Mouse (Mus musculus) hindbrain, embryonic 14.5 days (tissue): Measurements from ENCODE around the gene Abhd17a. TPM values are rescaled to one million over a fixed set of nuclear protein-coding genes. Genes with fewer than 3 reads are reported as not detected.

Source experiments
- ATAC-seq: fragments of 200-750 bp; cut with Nextera tagmentation; 2 replicates; pipeline ENCODE4 v1.8.0; 2017; ENCODE audit warnings: moderate number of reproducible peaks, mild to moderate bottlenecking, moderate TSS enrichment, moderate library complexity; ENCODE audit not compliant: low FRiP score
- DNase-seq: peaks from one replicate; pipeline ENCODE4 v3.0.0-alpha.2; 2015; ENCODE audit warnings: low spot score
- H3K27ac ChIP-seq: fragments of 300-500 bp; sonication (generic); 2 replicates; pipeline ENCODE4 v1.5.1; 2014; ENCODE audit warnings: mild to moderate bottlenecking, moderate library complexity
- H3K27me3 ChIP-seq: fragments of 300-500 bp; sonication (generic); 2 replicates; pipeline ENCODE4 v1.6.1; 2014; ENCODE audit warnings: mild to moderate bottlenecking, low read length, mixed read lengths; ENCODE audit not compliant: control insufficient read depth, insufficient read depth
- H3K36me3 ChIP-seq: fragments of 300-500 bp; sonication (generic); replicated peaks from 2 replicates; pipeline ENCODE4 v1.6.1; 2014; ENCODE audit not compliant: control insufficient read depth, insufficient read depth
- H3K4me1 ChIP-seq: fragments of 300-500 bp; sonication (generic); replicated peaks from 2 replicates; pipeline ENCODE4 v1.6.1; 2014; ENCODE audit warnings: antibody characterized with exemption, low read length, mixed read lengths; ENCODE audit not compliant: control insufficient read depth, insufficient read depth
- H3K4me2 ChIP-seq: fragments of 300-500 bp; sonication (generic); replicated peaks from 2 replicates; pipeline ENCODE4 v1.6.1; 2014; ENCODE audit warnings: mild to moderate bottlenecking, moderate library complexity
- H3K4me3 ChIP-seq: fragments of 300-500 bp; sonication (generic); replicated peaks from 2 replicates; pipeline ENCODE4 v1.5.1; 2014; ENCODE audit warnings: mild to moderate bottlenecking, low read length
- H3K9ac ChIP-seq: fragments of 300-500 bp; sonication (generic); 2 replicates; pipeline ENCODE4 v1.6.1; 2014
- H3K9me3 ChIP-seq: fragments of 300-500 bp; sonication (generic); 2 replicates; pipeline ENCODE4 v1.6.1; 2016; ENCODE audit warnings: low read length; ENCODE audit not compliant: control insufficient read depth
- WGBS: fragments of 180-500 bp; shearing (Covaris S2); extraction: QIAGEN DNeasy Blood & Tissue Kit; methylation state at CpG from one replicate; pipeline ENCODE4 v1.1.7; 2014; 5-methylcytosine and 5-hydroxymethylcytosine counted together
- polyA plus RNA-seq: library from polyadenylated mRNA; unstranded; fragments of >200 nt; fragmentation: Nextera tagmentation; extraction: Ambion mirVana; gene quantifications from 2 replicates; pipeline ENCODE4 v1.2.1, GENCODE M21; 2014

Gene Abhd17a
- polyA plus RNA-seq, 1 experiment from 2014 or later = 157 TPM

- peaks cover 30% of the 10 kb centered on the region for H3K4me1 ChIP-seq
- DNase-seq = peak; percentile 36
- peak overlapping the region; percentile 89 for H3K9ac ChIP-seq
- 2% methylated on average over 9 of the region's 9 CpGs for WGBS
- H3K27ac ChIP-seq = peak overlapping the region; percentile 94
- no peaks in the 10 kb centered on the region for H3K36me3 ChIP-seq
- peak overlapping the region; percentile 77 for H3K4me2 ChIP-seq
- peak overlapping the region; percentile 87 for H3K4me3 ChIP-seq
- H3K9me3 ChIP-seq = no peaks in the 10 kb centered on the region
- no peaks in the 10 kb centered on the region for H3K27me3 ChIP-seq
- no peak for ATAC-seq
Measured at GRCm38 (mm10) chr10:80621690-80621939, 31.5 kb upstream of the Abhd17a start.

GRCm38 (mm10) chr10:80620796-80621689, 30.9 kb upstream of the Abhd17a start:
- H3K27me3 ChIP-seq = no peaks in the 10 kb centered on the region
- peak overlapping the region; percentile 89 for H3K9ac ChIP-seq
- H3K27ac ChIP-seq = peak overlapping the region; percentile 94
- no peak for DNase-seq
- no peak for ATAC-seq
- peaks cover 30% of the 10 kb centered on the region for H3K4me1 ChIP-seq
- H3K4me3 ChIP-seq = peak overlapping the region; percentile 87
- no peaks in the 10 kb centered on the region for H3K9me3 ChIP-seq
- H3K4me2 ChIP-seq = peak overlapping the region; percentile 77
- WGBS = 54% methylated on average over 16 of the region's 16 CpGs
- no peaks in the 10 kb centered on the region; the same call in 1 of the 2 replicates for H3K36me3 ChIP-seq

- WGBS = 88% methylated on average over 9 of the region's 9 CpGs
- no peaks in the 10 kb centered on the region for H3K27me3 ChIP-seq
- H3K27ac ChIP-seq = no peak overlapping the region
- H3K4me1 ChIP-seq = peaks cover 30% of the 10 kb centered on the region
- no peak overlapping the region for H3K9ac ChIP-seq
- no peaks in the 10 kb centered on the region for H3K9me3 ChIP-seq
- H3K4me2 ChIP-seq = no peak overlapping the region
- no peak overlapping the region for H3K4me3 ChIP-seq
- peaks cover 5% of the 10 kb centered on the region for H3K36me3 ChIP-seq
- ATAC-seq (no peak), DNase-seq (no peak)
Measured at GRCm38 (mm10) chr10:80620365-80620764, 30.2 kb upstream of the Abhd17a start.

- Histone ChIP-seq H3K36me3 (peaks cover 12% of the 10 kb centered on the region), H3K27me3 (no peaks in the 10 kb centered on the region), H3K4me3 (no peak overlapping the region), H3K4me1 (peaks cover 24% of the 10 kb centered on the region), H3K27ac (no peak overlapping the region), H3K4me2 (no peak overlapping the region), H3K9ac (no peak overlapping the region), H3K9me3 (no peaks in the 10 kb centered on the region)
- DNase-seq (no peak), ATAC-seq (no peak)
- 36% methylated on average over 8 of the region's 8 CpGs for WGBS
Measured at GRCm38 (mm10) chr10:80619465-80620244, 29.5 kb upstream of the Abhd17a start.

GRCm38 (mm10) chr10:80618181-80618580, 28.0 kb upstream of the Abhd17a start:
- ATAC-seq (no peak), DNase-seq (no peak)
- Histone ChIP-seq H3K4me2 (no peak overlapping the region), H3K4me1 (peaks cover 9% of the 10 kb centered on the region), H3K27ac (no peak overlapping the region), H3K9me3 (no peaks in the 10 kb centered on the region), H3K36me3 (peaks cover 26% of the 10 kb centered on the region), H3K4me3 (no peak overlapping the region), H3K9ac (no peak overlapping the region), H3K27me3 (no peaks in the 10 kb centered on the region)
- 87% methylated on average over 9 of the region's 9 CpGs for WGBS

GRCm38 (mm10) chr10:80614351-80614750, 24.2 kb upstream of the Abhd17a start:
- 86% methylated on average over 6 of the region's 6 CpGs for whole genome bisulfite sequencing
- no peak overlapping the region for H3K4me2 ChIP-seq

GRCm38 (mm10) chr10:80613821-80614220, 23.7 kb upstream of the Abhd17a start:
- Histone ChIP-seq H3K4me3 (no peak overlapping the region), H3K4me1 (no peaks in the 10 kb centered on the region), H3K27ac (no peak overlapping the region), H3K9me3 (no peaks in the 10 kb centered on the region), H3K27me3 (no peaks in the 10 kb centered on the region), H3K9ac (no peak overlapping the region), H3K4me2 (no peak overlapping the region), H3K36me3 (peaks cover 62% of the 10 kb centered on the region)
- DNase-seq (no peak), ATAC-seq (no peak)
- WGBS = 97% methylated on average over 3 of the region's 3 CpGs

More at GRCm38 (mm10) chr10:80614351-80614750, 24.2 kb upstream of the Abhd17a start:
- Histone ChIP-seq H3K4me1 (no peaks in the 10 kb centered on the region), H3K9me3 (no peaks in the 10 kb centered on the region), H3K9ac (no peak overlapping the region), H3K27ac (no peak overlapping the region), H3K36me3 (peaks cover 57% of the 10 kb centered on the region), H3K27me3 (no peaks in the 10 kb centered on the region), H3K4me3 (no peak overlapping the region)
- no peak for DNase-seq
- no peak for ATAC-seq

- Histone ChIP-seq H3K9ac (no peak overlapping the region), H3K4me1 (no peaks in the 10 kb centered on the region), H3K36me3 (peaks cover 82% of the 10 kb centered on the region), H3K4me3 (no peak overlapping the region), H3K4me2 (no peak overlapping the region), H3K9me3 (no peaks in the 10 kb centered on the region), H3K27ac (no peak overlapping the region), H3K27me3 (no peaks in the 10 kb centered on the region)
- 92% methylated on average over 3 of the region's 3 CpGs for WGBS
- no peak for DNase-seq
- no peak for ATAC-seq
Measured at GRCm38 (mm10) chr10:80611905-80612304, 21.8 kb upstream of the Abhd17a start.

- Histone ChIP-seq H3K36me3 (peaks cover 90% of the 10 kb centered on the region), H3K4me2 (no peak overlapping the region), H3K27ac (no peak overlapping the region), H3K9me3 (no peaks in the 10 kb centered on the region), H3K9ac (no peak overlapping the region), H3K4me1 (no peaks in the 10 kb centered on the region), H3K27me3 (no peaks in the 10 kb centered on the region), H3K4me3 (no peak overlapping the region)
- ATAC-seq = no peak
- peak; percentile 47 for DNase-seq
- WGBS = 72% methylated on average over 4 of the region's 4 CpGs
Measured at GRCm38 (mm10) chr10:80611024-80611423, 20.9 kb upstream of the Abhd17a start.
